Mouse (Mus musculus) hindbrain, embryonic 13.5 days (tissue): ENCODE measurements around the gene Pcid2. TPM values are rescaled to one million over a fixed set of nuclear protein-coding genes. Genes with fewer than 3 reads are reported as not detected.
"Not testable (repeated sequence)": the region's sequence is repeated elsewhere in the genome, so short reads cannot be mapped to it uniquely, and the experiment has no call there.

ENCODE experiments used
- ATAC-seq: fragments of 200-750 bp; cut with Nextera tagmentation; 2 replicates; pipeline ENCODE4 v1.8.0; 2017; ENCODE audit warnings: moderate TSS enrichment; ENCODE audit not compliant: low FRiP score
- H3K27ac ChIP-seq: fragments of 300-500 bp; sonication (generic); 2 replicates; pipeline ENCODE4 v1.5.1; 2015; ENCODE audit warnings: inconsistent platforms, mild to moderate bottlenecking, moderate library complexity
- H3K27me3 ChIP-seq: fragments of 300-500 bp; sonication (generic); 2 replicates; pipeline ENCODE4 v1.6.1; 2015; ENCODE audit warnings: mild to moderate bottlenecking, inconsistent platforms
- H3K36me3 ChIP-seq: fragments of 300-500 bp; sonication (generic); 2 replicates; pipeline ENCODE4 v1.6.1; 2015; ENCODE audit warnings: mild to moderate bottlenecking, inconsistent platforms
- H3K4me1 ChIP-seq: fragments of 300-500 bp; sonication (generic); replicated peaks from 2 replicates; pipeline ENCODE4 v1.6.1; 2015; ENCODE audit warnings: inconsistent platforms
- H3K4me2 ChIP-seq: fragments of 300-500 bp; sonication (generic); 2 replicates; pipeline ENCODE4 v1.6.1; 2015; ENCODE audit warnings: inconsistent platforms, mild to moderate bottlenecking, moderate library complexity
- H3K4me3 ChIP-seq: fragments of 300-500 bp; sonication (generic); 2 replicates; pipeline ENCODE4 v1.5.1; 2015; ENCODE audit warnings: mild to moderate bottlenecking, inconsistent platforms
- H3K9ac ChIP-seq: fragments of 300-500 bp; sonication (generic); 2 replicates; pipeline ENCODE4 v1.6.1; 2015; ENCODE audit warnings: mild to moderate bottlenecking, inconsistent platforms
- H3K9me3 ChIP-seq: fragments of 300-500 bp; sonication (generic); 2 replicates; pipeline ENCODE4 v1.6.1; 2016; ENCODE audit warnings: inconsistent platforms
- WGBS: fragments of 180-500 bp; shearing (Covaris S2); methylation state at CpG from one replicate; pipeline ENCODE4 v1.1.7; 2015; 5-methylcytosine and 5-hydroxymethylcytosine counted together
- polyA plus RNA-seq: library from polyadenylated mRNA; unstranded; fragments of >200 nt; fragmentation: Nextera tagmentation; extraction: Ambion mirVana; gene quantifications from 2 replicates; pipeline ENCODE4 v1.2.1, GENCODE M21; 2015

Pcid2 gene
- polyA plus RNA-seq, 1 experiment from 2014 or later = 41.7 TPM

DNA sequence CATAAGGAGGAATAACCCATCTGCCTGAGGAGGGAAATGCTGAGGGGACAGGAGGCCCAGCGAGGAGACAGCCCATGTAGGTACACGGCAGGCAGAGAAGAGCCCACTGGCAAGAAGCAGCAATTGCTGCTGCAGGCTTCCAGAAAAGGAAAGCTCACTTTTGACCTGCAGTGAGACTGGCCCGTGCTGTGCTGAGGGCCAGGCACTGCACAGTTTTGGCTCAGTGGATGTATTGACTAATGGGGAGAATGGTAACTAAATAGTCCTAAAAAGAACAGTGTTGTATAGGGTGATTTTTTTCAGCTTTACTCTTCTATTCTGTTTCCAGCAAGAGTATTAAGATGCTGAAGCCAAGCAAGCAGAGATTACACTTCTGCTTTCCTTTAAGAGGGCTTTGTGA, 13.3 kb upstream of the Pcid2 start:
- H3K4me1 ChIP-seq = no peaks in the 10 kb centered on the region
- no peak overlapping the region for H3K4me2 ChIP-seq
- H3K4me3 ChIP-seq = no peak overlapping the region
- ATAC-seq = no peak
- peaks cover 43% of the 10 kb centered on the region for H3K36me3 ChIP-seq
- H3K9ac ChIP-seq = no peak overlapping the region
- no peaks in the 10 kb centered on the region for H3K27me3 ChIP-seq
- no peak overlapping the region for H3K27ac ChIP-seq
- WGBS = 86% methylated on average over 3 of the region's 3 CpGs
- H3K9me3 ChIP-seq = no peaks in the 10 kb centered on the region

GRCm38 (mm10) chr8:13117096-13117495, 11.8 kb upstream of the Pcid2 start:
- 0 out of 2 replicates have a peak overlapping the region, but pooled peaks have one; percentile 15 for H3K9ac ChIP-seq
- 0 out of 2 replicates have a peak, but pooled peaks cover 3% of the 10 kb centered on the region for H3K4me1 ChIP-seq
- H3K4me3 ChIP-seq = no peak overlapping the region
- H3K4me2 ChIP-seq = no peak overlapping the region
- H3K9me3 ChIP-seq = no peaks in the 10 kb centered on the region
- peaks cover 33% of the 10 kb centered on the region for H3K36me3 ChIP-seq
- 95% methylated on average over 2 of the region's 2 CpGs for WGBS
- ATAC-seq = no peak
- H3K27me3 ChIP-seq = no peaks in the 10 kb centered on the region
- no peak overlapping the region for H3K27ac ChIP-seq

- H3K9ac ChIP-seq = no peak overlapping the region
- H3K27ac ChIP-seq = no peak overlapping the region
- no peak overlapping the region for H3K4me3 ChIP-seq
- H3K36me3 ChIP-seq = peaks cover 17% of the 10 kb centered on the region
- H3K4me1 ChIP-seq = peaks cover 25% of the 10 kb centered on the region
- no peak overlapping the region for H3K4me2 ChIP-seq
- ATAC-seq = no peak
- no peaks in the 10 kb centered on the region for H3K27me3 ChIP-seq
- WGBS = 94% methylated on average over 4 of the region's 4 CpGs
- no peaks in the 10 kb centered on the region for H3K9me3 ChIP-seq
Measured at GRCm38 (mm10) chr8:13113232-13113631, 8.0 kb upstream of the Pcid2 start.

DNA sequence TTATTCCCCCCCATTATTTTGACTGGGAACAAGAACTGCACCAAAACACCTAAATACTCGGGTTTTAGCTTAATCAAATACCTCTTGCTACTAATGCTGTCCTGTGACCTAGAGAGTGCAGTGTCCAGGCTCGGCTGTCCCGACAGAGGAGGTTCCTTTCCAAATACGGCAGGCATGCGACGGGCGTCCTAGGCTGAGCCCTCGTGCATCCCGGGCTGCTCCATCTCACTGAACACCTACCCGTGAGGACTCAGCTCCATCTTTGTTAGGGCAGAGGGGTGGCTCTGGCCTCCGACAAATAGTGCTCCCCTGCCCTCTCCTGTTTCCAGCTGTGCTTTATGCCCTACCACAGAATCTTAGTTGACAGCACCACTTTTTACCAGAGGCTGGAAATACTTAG, 6.7 kb upstream of the Pcid2 start:
- no peak overlapping the region for H3K4me2 ChIP-seq
- H3K9me3 ChIP-seq = no peaks in the 10 kb centered on the region
- no peaks in the 10 kb centered on the region for H3K27me3 ChIP-seq
- H3K9ac ChIP-seq = no peak overlapping the region
- no peak overlapping the region for H3K27ac ChIP-seq
- ATAC-seq = no peak
- H3K4me1 ChIP-seq = peaks cover 38% of the 10 kb centered on the region
- WGBS = 91% methylated on average over 11 of the region's 11 CpGs
- peaks cover 15% of the 10 kb centered on the region for H3K36me3 ChIP-seq
- H3K4me3 ChIP-seq = no peak overlapping the region

DNA sequence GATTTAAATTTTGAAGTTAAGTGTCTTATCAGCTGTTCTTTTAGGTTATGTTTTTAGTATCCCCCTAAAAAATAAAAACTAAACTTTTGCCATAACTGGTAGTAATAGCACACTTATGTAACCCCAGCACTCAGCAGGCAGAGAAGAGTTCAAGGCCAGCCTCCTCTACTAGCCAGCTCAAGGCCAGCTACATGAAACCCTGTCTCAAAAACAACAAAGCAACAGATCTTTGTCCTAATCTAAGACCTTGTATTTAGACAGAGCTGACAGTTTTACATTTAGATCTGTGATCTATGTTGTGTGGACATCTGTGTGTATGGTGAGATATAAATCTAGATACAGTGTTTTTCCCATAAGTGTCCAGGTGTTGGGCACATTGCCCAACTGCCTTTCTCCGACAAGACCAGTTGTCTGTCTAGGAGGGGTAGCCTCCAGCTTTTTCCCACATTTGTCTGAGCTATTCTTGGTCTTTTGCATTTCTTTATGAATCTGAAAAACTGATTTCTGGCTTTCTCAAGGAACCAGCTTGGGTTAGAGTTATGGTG, 4.2 kb upstream of the Pcid2 start:
- ATAC-seq = no peak
- Histone ChIP-seq H3K27ac (no peak overlapping the region), H3K4me2 (no peak overlapping the region), H3K27me3 (no peaks in the 10 kb centered on the region), H3K9ac (no peak overlapping the region), H3K9me3 (no peaks in the 10 kb centered on the region), H3K36me3 (peaks cover 11% of the 10 kb centered on the region; the same call in 1 of the 2 replicates), H3K4me1 (peaks cover 48% of the 10 kb centered on the region), H3K4me3 (no peak overlapping the region)
- WGBS = 76% methylated on average over 1 of the region's 1 CpGs

GRCm38 (mm10) chr8:13108967-13109366, 3.7 kb upstream of the Pcid2 start:
- peaks cover 10% of the 10 kb centered on the region; the same call in 1 of the 2 replicates for H3K36me3 ChIP-seq
- no peaks in the 10 kb centered on the region for H3K9me3 ChIP-seq
- no peak overlapping the region for H3K9ac ChIP-seq
- no peak for ATAC-seq
- no peak overlapping the region for H3K27ac ChIP-seq
- no peaks in the 10 kb centered on the region for H3K27me3 ChIP-seq
- no peak overlapping the region for H3K4me2 ChIP-seq
- H3K4me3 ChIP-seq = no peak overlapping the region
- H3K4me1 ChIP-seq = peaks cover 52% of the 10 kb centered on the region
- WGBS = 89% methylated on average over 8 of the region's 8 CpGs

- 0 out of 2 replicates have a peak, but pooled peaks cover 3% of the 10 kb centered on the region for H3K36me3 ChIP-seq
- WGBS = 91% methylated on average over 13 of the region's 13 CpGs
- H3K4me1 ChIP-seq = peaks cover 60% of the 10 kb centered on the region
- no peaks in the 10 kb centered on the region for H3K9me3 ChIP-seq
- H3K4me2 ChIP-seq = no peak overlapping the region
- H3K27me3 ChIP-seq = no peaks in the 10 kb centered on the region
- no peak for ATAC-seq
- no peak overlapping the region for H3K4me3 ChIP-seq
- H3K9ac ChIP-seq = no peak overlapping the region
- no peak overlapping the region for H3K27ac ChIP-seq
Measured at GRCm38 (mm10) chr8:13107990-13108638, 2.9 kb upstream of the Pcid2 start.

DNA sequence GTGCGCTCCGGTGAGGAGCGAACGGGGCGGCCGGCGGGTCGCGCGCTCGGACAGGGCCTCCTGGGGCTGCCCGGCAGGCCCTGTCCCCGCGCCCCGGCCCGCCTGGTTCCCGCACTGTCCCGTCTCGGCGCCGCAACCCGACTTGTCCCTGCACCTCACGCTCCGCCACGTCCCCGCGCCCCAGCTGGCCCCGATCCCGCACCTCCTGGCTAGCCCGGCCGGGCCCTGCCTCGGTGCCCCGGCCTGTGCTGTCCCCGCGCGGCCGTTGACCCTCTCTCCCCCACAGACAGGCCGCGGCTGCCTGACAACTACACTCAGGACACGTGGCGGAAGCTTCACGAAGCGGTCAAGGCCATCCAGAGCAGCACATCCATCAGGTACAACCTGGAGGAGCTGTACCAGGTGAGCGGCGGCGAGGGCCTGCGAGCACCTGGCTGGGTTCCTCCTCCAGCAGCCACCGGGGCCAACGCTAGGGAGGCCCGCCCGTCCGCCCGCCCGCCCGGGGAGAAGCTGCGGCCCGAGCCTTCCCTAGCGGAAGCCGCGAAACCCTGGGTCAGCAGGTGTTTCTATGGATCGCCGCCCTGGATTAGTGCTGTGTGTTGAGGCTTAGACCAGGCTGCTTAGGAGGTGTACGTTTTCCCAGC, 771 bp upstream of the Pcid2 start:
- Histone ChIP-seq H3K27ac (peak overlapping the region; percentile 96), H3K4me1 (peaks cover 59% of the 10 kb centered on the region), H3K4me2 (peak overlapping the region; percentile 98), H3K9me3 (no peaks in the 10 kb centered on the region), H3K4me3 (peak overlapping the region; percentile 82), H3K9ac (peak overlapping the region; percentile 97), H3K36me3 (peaks cover 10% of the 10 kb centered on the region), H3K27me3 (no peaks in the 10 kb centered on the region)
- peak; percentile 65 for ATAC-seq
- WGBS = under 1% methylated on average over 62 of the region's 63 CpGs

GRCm38 (mm10) chr8:13104691-13105086, 570 bp downstream of the Pcid2 start:
- Histone ChIP-seq H3K27me3 (no peaks in the 10 kb centered on the region), H3K4me3 (peak overlapping the region; percentile 82), H3K4me2 (peak overlapping the region; percentile 98), H3K4me1 (peaks cover 52% of the 10 kb centered on the region), H3K9ac (peak overlapping the region; percentile 88), H3K9me3 (no peaks in the 10 kb centered on the region), H3K36me3 (peaks cover 19% of the 10 kb centered on the region), H3K27ac (peak overlapping the region; percentile 96)
- peak; percentile 83 for ATAC-seq
- under 1% methylated on average over 45 of the region's 45 CpGs for WGBS

- Histone ChIP-seq H3K4me1 (no peaks in the 10 kb centered on the region), H3K4me2 (no peak overlapping the region), H3K4me3 (no peak overlapping the region), H3K9ac (no peak overlapping the region), H3K9me3 (no peaks in the 10 kb centered on the region), H3K27ac (no peak overlapping the region), H3K36me3 (peaks cover 100% of the 10 kb centered on the region), H3K27me3 (no peaks in the 10 kb centered on the region)
- 93% methylated on average over 7 of the region's 7 CpGs for WGBS
- no peak for ATAC-seq
Measured at GRCm38 (mm10) chr8:13077542-13077941, 27.7 kb downstream of the Pcid2 start.

DNA sequence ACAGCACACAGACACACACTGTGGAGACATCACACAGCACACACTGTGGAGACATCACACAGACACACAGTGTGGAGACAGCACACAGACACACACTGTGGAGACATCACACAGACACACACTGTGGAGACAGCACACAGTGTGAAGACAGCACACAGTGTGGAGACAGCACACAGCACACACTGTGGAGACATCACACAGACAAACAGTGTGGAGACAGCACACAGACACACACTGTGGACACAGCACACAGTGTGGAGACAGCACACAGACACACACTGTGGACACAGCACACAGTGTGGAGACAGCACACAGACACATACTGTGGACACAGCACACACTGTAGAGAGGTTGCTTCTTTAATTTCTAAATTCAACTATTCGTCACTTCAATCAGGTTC, 29.7 kb downstream of the Pcid2 start:
- H3K36me3 ChIP-seq = peaks cover 88% of the 10 kb centered on the region
- H3K9me3 ChIP-seq, ATAC-seq, H3K27ac ChIP-seq, H3K9ac ChIP-seq, H3K4me3 ChIP-seq, H3K4me2 ChIP-seq, H3K27me3 ChIP-seq, H3K4me1 ChIP-seq: not testable (repeated sequence)
- WGBS = 100% methylated on average over 1 of the region's 1 CpGs

DNA sequence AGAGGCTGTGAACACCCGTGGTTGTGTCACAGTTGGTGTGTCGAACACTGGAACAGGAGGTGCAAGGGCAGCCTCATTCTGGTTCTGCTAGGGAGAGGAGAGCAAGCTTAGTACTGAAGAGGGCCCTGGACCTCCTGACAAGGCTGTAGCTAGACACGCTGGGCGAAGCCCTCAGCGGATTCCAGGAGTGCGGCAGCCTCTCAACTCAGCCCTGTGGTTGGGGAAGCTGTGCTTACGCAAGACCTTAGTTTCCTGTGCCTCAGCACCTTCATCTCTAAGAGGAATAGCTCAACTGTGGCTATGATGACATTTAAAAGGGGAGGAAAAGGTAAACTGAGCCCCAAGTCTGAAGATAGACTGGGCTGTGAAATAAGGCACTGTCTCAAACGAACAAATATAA, 30.2 kb downstream of the Pcid2 start:
- H3K4me2 ChIP-seq = no peak overlapping the region

More for the DNA sequence above, 30.2 kb downstream of the Pcid2 start:
- peaks cover 82% of the 10 kb centered on the region for H3K36me3 ChIP-seq
- no peak overlapping the region for H3K27ac ChIP-seq
- ATAC-seq = no peak
- H3K27me3 ChIP-seq = no peaks in the 10 kb centered on the region
- H3K9me3 ChIP-seq = no peaks in the 10 kb centered on the region
- no peak overlapping the region for H3K9ac ChIP-seq
- H3K4me3 ChIP-seq = no peak overlapping the region
- no peaks in the 10 kb centered on the region for H3K4me1 ChIP-seq
- 94% methylated on average over 8 of the region's 8 CpGs for WGBS
